Mouse (Mus musculus): ENCODE results near the gene Serpinb9c.
"Not testable (repeated sequence)": the region's sequence is repeated elsewhere in the genome, so short reads cannot be mapped to it uniquely, and the experiment has no call there.

The Serpinb9c gene

DNA sequence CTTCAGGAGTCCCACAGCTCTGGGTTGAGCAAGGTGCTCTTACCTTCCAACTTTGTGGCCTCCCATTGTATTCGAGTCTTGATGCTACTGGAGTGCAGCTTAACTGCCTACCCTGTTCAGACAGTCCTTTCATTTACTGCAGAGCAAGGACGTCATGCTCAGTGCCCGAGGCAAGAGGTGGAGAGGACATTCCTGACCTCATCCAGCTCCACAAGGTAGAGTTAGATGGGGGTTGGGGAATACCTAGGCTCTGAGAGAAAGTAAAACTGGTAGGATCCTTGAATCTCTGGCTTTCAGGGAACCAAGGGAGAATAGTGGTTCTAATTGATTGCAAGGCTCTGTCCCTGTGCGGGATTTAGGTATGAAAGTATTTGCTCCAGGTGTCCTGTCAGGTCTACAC is at the start of gene Serpinb9c:
TSS of gene Serpinb9c (minus strand) at position 101 of the 400 bp plus-strand sequence.
- DNase-seq (ENCODE audit: low read depth), result no peak

DNA sequence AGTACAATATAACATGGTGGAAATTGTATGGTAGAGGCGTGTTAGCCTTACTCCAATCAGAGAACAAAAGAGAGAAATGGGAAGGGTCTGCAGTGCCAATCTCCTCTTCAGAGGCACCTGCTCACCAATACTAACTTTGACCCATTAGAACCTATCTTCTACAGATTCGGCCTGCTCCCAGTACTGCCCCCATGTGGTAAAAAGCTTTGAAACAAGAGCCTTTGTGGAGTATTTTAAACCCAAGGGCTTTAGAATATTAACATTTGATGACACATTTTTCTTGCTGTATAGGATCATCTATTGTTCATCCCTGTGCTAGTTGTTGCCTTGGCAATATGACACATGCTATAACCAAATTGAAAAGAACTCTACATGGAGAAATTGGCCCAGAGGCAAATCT is 40.2 kb upstream of the Serpinb9c start:
- DNase-seq (ENCODE audit: low read depth), result no peak

DNA sequence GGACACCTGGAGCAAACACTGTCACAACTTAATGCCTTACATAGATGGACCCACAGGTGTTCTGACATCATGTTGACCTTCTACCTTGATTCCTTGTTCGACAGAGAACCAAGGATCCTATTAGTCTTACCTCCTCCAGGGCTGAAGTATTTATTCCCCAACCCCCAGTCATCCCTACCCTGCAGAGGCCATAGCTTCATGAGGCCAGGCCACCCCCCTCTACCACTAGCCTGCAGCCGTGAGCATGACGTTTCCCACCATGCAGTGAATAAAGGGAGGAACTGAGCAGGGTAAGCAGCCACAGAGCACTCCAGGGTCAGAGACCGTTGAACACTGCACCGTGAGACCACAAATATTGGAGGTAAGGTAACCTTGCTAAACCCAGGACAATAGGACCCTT is 33.1 kb upstream of the Serpinb9c start, which contains the start of gene Serpinb9d:
TSS of gene Serpinb9d (plus strand) at position 301 of the 400 bp plus-strand sequence.
- no peak for DNase-seq (ENCODE audit: low read depth)

DNA sequence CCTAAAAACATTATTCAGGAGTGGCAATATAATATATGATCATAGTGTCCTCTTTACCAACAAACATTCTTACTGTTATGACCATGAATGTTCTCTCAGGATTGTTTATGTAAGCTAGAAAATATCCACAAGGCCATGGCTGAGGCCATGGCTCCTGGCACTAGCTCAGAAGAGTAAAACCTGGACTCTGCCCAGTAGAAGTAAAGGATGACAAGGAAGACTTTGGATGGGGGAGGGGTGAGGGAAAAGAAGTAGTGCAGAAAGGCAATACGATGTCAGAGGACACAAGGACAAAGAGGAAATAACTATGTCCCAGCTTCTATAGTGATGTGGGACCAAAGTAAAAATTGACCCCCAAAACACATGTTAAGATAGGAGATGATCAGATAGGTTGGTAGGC is 30.9 kb upstream of the Serpinb9c start:
- not testable (repeated sequence) for DNase-seq (ENCODE audit: low read depth)

DNA sequence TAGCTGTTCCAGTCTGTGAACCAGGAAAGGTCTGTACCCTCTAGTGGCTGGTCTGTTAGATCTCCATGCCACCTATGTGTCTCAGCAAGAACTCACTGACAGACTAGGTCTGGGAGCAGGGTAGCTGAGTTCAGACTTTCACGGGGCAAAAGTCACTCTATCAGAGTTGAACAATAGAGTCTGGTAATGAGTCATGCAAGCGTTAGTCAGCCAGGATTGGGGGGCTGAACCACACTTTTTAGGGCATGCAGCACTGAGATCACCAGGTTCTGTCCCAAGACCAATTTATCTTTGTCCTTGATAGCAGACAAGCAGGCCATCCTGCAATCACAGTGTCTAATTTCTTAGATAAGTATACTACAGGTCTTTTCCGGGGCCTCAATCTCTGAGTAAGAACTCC is 18.1 kb downstream of the Serpinb9c start:
- no peak for DNase-seq (ENCODE audit: low read depth)

DNA sequence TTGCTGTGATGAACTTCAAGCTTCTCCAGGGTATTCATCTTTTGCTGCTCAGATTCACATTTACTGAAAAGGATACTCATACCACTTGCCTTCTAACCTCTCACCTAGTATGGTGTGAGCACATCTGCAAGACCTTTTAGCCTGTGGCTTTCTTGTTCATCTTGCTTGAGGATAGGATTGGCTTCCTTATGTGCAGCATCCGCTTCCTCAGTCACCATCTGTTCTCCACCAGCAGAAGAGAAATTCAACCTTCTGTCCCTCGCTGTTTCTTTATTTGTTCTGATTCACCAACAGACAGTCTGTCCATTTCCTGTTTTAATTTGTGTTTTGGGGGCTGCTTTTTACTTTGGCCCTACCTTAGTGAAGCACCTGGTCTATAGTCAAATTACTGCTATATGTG is 21.8 kb downstream of the Serpinb9c start:
- DNase-seq (ENCODE audit: low read depth), result no peak

DNA sequence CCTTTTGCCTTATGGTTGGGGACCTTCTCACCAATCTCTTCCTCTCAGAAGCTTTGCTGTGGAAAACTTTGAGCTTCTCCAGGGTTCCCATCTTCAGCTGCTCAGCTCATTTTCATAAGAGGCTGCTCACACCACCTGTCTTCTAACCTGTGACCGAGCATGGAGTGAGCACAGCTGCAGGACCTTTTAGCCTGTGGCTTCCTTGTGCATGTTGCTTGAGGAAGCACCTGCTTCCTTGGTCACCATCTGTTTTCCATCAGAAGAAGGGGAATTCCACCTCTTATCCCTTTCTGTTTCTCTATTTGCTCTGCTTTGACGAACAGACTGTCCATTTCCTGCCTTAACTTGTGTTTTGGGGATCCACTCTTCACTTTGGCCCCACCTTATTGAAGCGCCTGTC is 46.5 kb downstream of the Serpinb9c start:
- no peak for DNase-seq (ENCODE audit: low read depth)

DNA sequence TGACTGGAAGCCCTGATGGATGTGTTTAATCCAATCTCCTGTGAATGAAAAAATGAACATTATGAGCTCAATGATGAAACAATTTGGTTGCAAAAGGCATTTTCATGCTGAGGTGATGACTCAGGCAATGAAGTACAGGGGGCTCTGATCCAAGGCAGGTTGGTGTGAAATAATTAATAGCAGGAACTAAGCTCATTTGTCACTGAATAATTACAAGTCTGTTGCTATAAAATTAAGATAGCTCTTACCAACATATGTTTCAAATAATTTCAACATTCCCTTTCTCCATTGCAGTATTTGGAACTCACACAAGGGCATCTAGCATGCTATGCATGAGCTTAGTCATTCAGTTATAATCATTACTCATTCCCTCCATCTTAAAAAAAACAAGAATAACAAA is 53.9 kb downstream of the Serpinb9c start:
- DNase-seq (ENCODE audit: low read depth), result no peak

Data from c-Kit-positive CD71-positive TER-119-negative erythroid progenitor cells, embryonic 14.5 days (primary cell).